Mouse (Mus musculus) limb, embryonic 14.5 days (tissue): ENCODE results near the gene 1600014C23Rik. TPM values are rescaled to one million over a fixed set of nuclear protein-coding genes. Genes with fewer than 3 reads are reported as not detected.

Source experiments
- ATAC-seq: fragments of 200-750 bp; cut with Nextera tagmentation; 2 replicates; pipeline ENCODE4 v1.8.0; 2017; ENCODE audit warnings: low read depth, moderate number of reproducible peaks, moderate TSS enrichment; ENCODE audit not compliant: low FRiP score
- DNase-seq: peaks from one replicate; pipeline ENCODE4 v3.0.0-alpha.2; 2015; ENCODE audit warnings: low spot score
- H3K27ac ChIP-seq: fragments of 300-500 bp; sonication (generic); replicated peaks from 2 replicates; pipeline ENCODE4 v1.5.1; 2014; ENCODE audit warnings: low read depth, mild to moderate bottlenecking, low read length, moderate library complexity, mixed read lengths
- H3K27me3 ChIP-seq: fragments of 300-500 bp; sonication (generic); 2 replicates; pipeline ENCODE4 v1.6.1; 2014; ENCODE audit warnings: low read length, mixed read lengths; ENCODE audit not compliant: control insufficient read depth, insufficient read depth
- H3K36me3 ChIP-seq: fragments of 300-500 bp; sonication (generic); 2 replicates; pipeline ENCODE4 v1.6.1; 2014; ENCODE audit warnings: mild to moderate bottlenecking, low read length, moderate library complexity, mixed read lengths; ENCODE audit not compliant: control insufficient read depth, insufficient read depth
- H3K4me1 ChIP-seq: fragments of 300-500 bp; sonication (generic); 2 replicates; pipeline ENCODE4 v1.6.1; 2014; ENCODE audit warnings: antibody characterized with exemption, low read length, mixed read lengths; ENCODE audit not compliant: control insufficient read depth, insufficient read depth
- H3K4me2 ChIP-seq: fragments of 300-500 bp; sonication (generic); replicated peaks from 2 replicates; pipeline ENCODE4 v1.6.1; 2014; ENCODE audit warnings: low read depth, mild to moderate bottlenecking, low read length, moderate library complexity; ENCODE audit not compliant: severe bottlenecking
- H3K4me3 ChIP-seq: fragments of 300-500 bp; sonication (generic); replicated peaks from 2 replicates; pipeline ENCODE4 v1.5.1; 2014; ENCODE audit warnings: low read length
- H3K9ac ChIP-seq: fragments of 300-500 bp; sonication (generic); 2 replicates; pipeline ENCODE4 v1.6.1; 2014; ENCODE audit warnings: mild to moderate bottlenecking, low read depth, low read length, moderate library complexity; ENCODE audit not compliant: severe bottlenecking
- H3K9me3 ChIP-seq: fragments of 300-500 bp; sonication (generic); 2 replicates; pipeline ENCODE4 v1.6.1; 2016; ENCODE audit warnings: low read length; ENCODE audit not compliant: control insufficient read depth
- POLR2A ChIP-seq: fragments of 200-500 bp; IDR thresholded peaks from 2 replicates; pipeline ENCODE4 v1.8.0; 2012; ENCODE audit warnings: inconsistent platforms, mild to moderate bottlenecking, moderate library complexity, borderline replicate concordance; ENCODE audit not compliant: insufficient read depth, insufficient read length; ENCODE audit errors: extremely low read depth
- WGBS: fragments of 180-500 bp; shearing (Covaris S2); extraction: QIAGEN DNeasy Blood & Tissue Kit; methylation state at CpG from one replicate; pipeline ENCODE4 v1.1.7; 2014; 5-methylcytosine and 5-hydroxymethylcytosine counted together
- polyA plus RNA-seq, 2 experiments: library from polyadenylated mRNA; depleted of rRNA in 1 of 2; stranded (reverse) in 1 of 2; unstranded in 1 of 2; fragments of >200 nt; fragmentation: Nextera tagmentation in 1 of 2; extraction: Ambion mirVana in 1 of 2; gene quantifications; 2 replicates each; pipeline versions ENCODE4 v1.2.1 to v1.2.3; 2012 to 2014

1600014C23Rik gene
- polyA plus RNA-seq, 2 experiments, result 0.15 TPM; not detected in 1

DNA sequence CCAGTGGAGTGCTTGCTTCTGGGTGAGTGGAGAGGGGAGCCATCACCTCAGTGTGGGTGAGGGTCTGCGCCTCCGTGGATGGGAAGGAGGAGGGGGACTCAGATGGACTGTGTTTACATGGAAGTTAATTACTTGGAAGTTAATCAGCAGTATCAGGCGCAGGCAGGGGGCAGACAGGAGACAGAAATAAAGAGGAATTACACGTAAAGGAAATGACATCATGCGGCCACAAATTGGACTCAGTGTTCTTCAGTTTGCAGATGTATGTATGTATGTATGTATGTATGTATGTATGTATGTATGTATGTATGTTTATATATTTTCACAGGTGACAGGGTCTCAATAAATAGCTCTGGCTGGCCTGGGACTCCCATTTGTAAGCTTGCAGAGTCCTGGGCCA lies 26.8 kb downstream of the 1600014C23Rik start:
- H3K36me3 ChIP-seq, result no peaks in the 10 kb centered on the region
- TF ChIP-seq POLR2A, result no peak
- 61% methylated on average over 5 of the region's 5 CpGs for WGBS
- no peak overlapping the region for H3K4me2 ChIP-seq
- no peak overlapping the region for H3K4me3 ChIP-seq
- no peak overlapping the region for H3K27ac ChIP-seq
- H3K9ac ChIP-seq, result no peak overlapping the region
- H3K4me1 ChIP-seq, result no peaks in the 10 kb centered on the region
- no peaks in the 10 kb centered on the region for H3K9me3 ChIP-seq
- no peak for ATAC-seq
- no peaks in the 10 kb centered on the region for H3K27me3 ChIP-seq
- DNase-seq, result no peak

DNA sequence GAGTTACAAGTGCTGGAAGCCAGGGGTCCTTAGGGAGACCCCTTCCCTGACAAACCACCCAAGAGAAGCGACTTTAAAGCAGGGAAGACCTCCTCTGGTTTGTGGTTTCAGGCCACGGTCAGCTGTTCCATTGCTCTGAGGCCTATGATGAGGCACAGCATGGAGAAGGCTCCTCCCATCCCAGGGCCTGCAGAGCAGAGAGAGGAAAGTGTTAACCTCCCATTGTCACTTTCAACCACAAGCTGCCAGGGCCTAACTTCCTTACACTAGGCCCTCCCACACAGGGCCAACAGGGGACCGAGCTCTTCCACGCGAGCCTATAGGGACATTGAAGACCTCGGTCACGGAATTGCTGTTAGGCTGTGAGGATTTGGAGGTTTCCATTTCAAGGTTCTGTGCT lies 30.5 kb downstream of the 1600014C23Rik start:
- DNase-seq, result no peak
- no peak for ATAC-seq
- no peak overlapping the region for H3K27ac ChIP-seq
- TF ChIP-seq POLR2A, result no peak
- WGBS, result 60% methylated on average over 7 of the region's 7 CpGs
- H3K4me1 ChIP-seq, result no peaks in the 10 kb centered on the region
- no peak overlapping the region for H3K9ac ChIP-seq
- no peak overlapping the region for H3K4me2 ChIP-seq
- no peaks in the 10 kb centered on the region for H3K9me3 ChIP-seq
- no peaks in the 10 kb centered on the region for H3K27me3 ChIP-seq
- no peak overlapping the region for H3K4me3 ChIP-seq
- peaks cover 6% of the 10 kb centered on the region for H3K36me3 ChIP-seq

DNA sequence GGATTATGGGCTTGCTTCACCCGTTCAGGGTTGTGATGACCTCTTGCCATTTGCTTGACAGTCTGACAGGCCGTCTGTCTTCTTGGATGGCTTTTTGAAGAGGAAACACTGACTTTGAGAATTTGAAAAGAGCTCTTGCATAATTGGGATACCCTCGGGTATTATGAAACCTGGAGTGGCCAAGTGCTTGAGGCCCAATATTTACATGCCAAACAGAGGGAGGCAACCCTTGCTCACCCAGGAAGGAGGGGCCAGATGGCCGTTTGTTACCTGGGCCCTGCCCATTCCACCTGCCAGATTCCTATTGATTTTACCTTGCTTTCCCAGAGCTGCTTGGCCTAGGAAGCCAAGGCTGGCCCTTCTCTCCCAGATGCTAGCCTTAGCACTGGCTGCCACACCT lies 31.4 kb downstream of the 1600014C23Rik start:
- no peak for DNase-seq
- no peak overlapping the region for H3K9ac ChIP-seq
- no peak overlapping the region for H3K4me2 ChIP-seq
- H3K9me3 ChIP-seq, result no peaks in the 10 kb centered on the region
- H3K36me3 ChIP-seq, result peaks cover 15% of the 10 kb centered on the region
- 54% methylated on average over 4 of the region's 4 CpGs for WGBS
- no peaks in the 10 kb centered on the region for H3K27me3 ChIP-seq
- TF ChIP-seq POLR2A, result no peak
- ATAC-seq, result no peak
- no peak overlapping the region for H3K4me3 ChIP-seq
- H3K4me1 ChIP-seq, result no peaks in the 10 kb centered on the region
- H3K27ac ChIP-seq, result no peak overlapping the region

DNA sequence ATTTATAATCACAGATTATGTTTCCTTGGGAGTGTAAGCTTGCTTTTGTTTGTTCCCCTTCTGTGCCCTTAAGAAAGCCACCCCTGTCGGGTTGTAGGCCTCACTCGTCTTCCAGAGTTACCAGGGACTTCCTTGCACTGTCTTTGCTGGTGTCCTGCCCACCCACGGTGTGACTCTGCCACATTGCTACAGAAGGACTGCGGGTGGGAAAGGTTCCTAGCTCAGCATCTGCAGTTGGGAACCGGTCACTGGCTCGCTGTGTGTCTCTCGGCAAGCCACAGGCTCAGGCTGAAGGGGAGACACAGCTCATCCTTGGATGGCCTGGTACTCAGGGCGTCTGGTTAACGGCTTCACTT lies 32.4 kb downstream of the 1600014C23Rik start:
- no peak for DNase-seq
- WGBS, result 79% methylated on average over 9 of the region's 9 CpGs
- no peak overlapping the region for H3K4me3 ChIP-seq
- H3K9me3 ChIP-seq, result no peaks in the 10 kb centered on the region
- no peaks in the 10 kb centered on the region for H3K4me1 ChIP-seq
- no peak for TF ChIP-seq POLR2A
- no peak for ATAC-seq
- H3K4me2 ChIP-seq, result no peak overlapping the region
- peaks cover 23% of the 10 kb centered on the region for H3K36me3 ChIP-seq
- no peaks in the 10 kb centered on the region for H3K27me3 ChIP-seq
- H3K9ac ChIP-seq, result no peak overlapping the region
- no peak overlapping the region for H3K27ac ChIP-seq

DNA sequence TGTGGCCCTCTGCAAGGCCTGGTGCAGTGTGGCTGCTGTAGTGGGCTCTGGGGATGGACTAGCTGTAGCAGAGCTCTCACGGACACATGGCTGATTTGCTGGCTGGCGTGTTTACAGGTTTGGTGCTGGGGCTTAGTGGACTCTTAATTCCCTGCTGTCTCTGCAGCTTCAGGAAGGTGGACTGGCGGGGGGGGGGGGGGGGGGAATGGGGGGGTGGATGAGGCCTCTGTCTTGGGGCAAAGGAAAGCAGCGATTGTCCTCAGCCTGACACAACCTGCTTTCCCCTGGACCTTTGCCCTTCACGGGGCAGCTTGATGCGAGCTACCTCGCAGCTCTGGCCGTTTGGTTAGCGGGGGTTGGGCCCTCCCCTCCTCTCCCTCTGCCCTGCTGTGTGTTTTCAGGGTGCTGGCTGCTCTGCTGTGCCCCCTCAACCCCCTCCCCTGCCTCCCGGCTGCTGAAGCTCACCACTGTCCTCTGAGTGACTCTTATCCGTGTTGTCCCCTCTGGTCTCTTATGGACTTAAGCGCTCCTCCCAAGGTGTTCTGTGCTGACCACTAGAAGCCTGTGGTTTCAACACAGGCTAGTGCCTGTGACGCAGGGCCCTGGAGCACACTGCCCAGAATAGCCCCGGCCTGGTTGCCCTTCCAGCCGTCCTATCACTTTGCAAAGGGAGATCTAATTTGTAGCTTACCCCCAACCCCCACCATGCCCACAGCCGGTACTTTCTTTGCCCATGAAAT lies 33.0 kb downstream of the 1600014C23Rik start:
- WGBS, result 55% methylated on average over 9 of the region's 16 CpGs
- DNase-seq, result no peak
- no peak overlapping the region for H3K27ac ChIP-seq

More for the DNA sequence above, 33.0 kb downstream of the 1600014C23Rik start:
- Histone ChIP-seq H3K4me3 (no peak overlapping the region), H3K36me3 (peaks cover 24% of the 10 kb centered on the region), H3K4me1 (no peaks in the 10 kb centered on the region), H3K9ac (no peak overlapping the region), H3K9me3 (no peaks in the 10 kb centered on the region), H3K27me3 (no peaks in the 10 kb centered on the region), H3K4me2 (no peak overlapping the region)
- TF ChIP-seq POLR2A, result no peak
- ATAC-seq, result no peak
